In genomic region chr2:173577669-173578557, GRCm38 (mm10) we compare ENCODE assay signal across 8 mouse cellular contexts. TPM values are rescaled to one million over a fixed set of nuclear protein-coding genes. Genes with fewer than 3 reads are reported as not detected.
A peak's percentile ranks its signal among the peaks of the same experiment; 100 is the strongest.
DNase-seq lines count a peak whose midpoint lies in the region; ATAC-seq and TF ChIP-seq lines count a peak whose summit lies in the region.

Ankrd60 (minus strand) TSS chr2:173578365.

- peaks cover 35% of the 10 kb centered on the region for H3K27me3 ChIP-seq in heart, embryonic 15.5 days
- H3K27me3 ChIP-seq in liver, embryonic 16.5 days (ENCODE audit: control insufficient read depth, insufficient read depth, low read depth, low read length): peaks cover 47% of the 10 kb centered on the region
- peaks cover 5% of the 10 kb centered on the region; the same call in 1 of the 2 replicates for H3K27me3 ChIP-seq in cerebellum, adult 2 months (ENCODE audit: control insufficient read depth, insufficient read depth, low read length)

- H3K9me3 ChIP-seq in heart, embryonic 15.5 days (replicated peaks): no peaks in the 10 kb centered on the region
- H3K9me3 ChIP-seq in liver, embryonic 16.5 days (replicated peaks; ENCODE audit: control insufficient read depth, low read length): no peaks in the 10 kb centered on the region

- intact Hi-C loops in heart, postnatal 25 days (cut with DNase I): no loop called here
- intact Hi-C loops in heart, postnatal 14 days (cut with DNase I): no loop called here

- TF ChIP-seq CTCF in cerebellum, adult 2 months (IDR thresholded peaks at IDR 0.05; ENCODE audit: borderline replicate concordance, insufficient read depth, low read depth, low read length): no peak

- no peak for TF ChIP-seq POLR2A in cerebellum, adult 2 months (IDR thresholded peaks at IDR 0.05; ENCODE audit: borderline replicate concordance, insufficient read depth, low read length)

- no peak for DNase-seq in heart, postnatal 25 days (ENCODE audit: low spot score)
- peak; percentile 28 for DNase-seq in adrenal gland, postnatal 25 days
- DNase-seq in heart, postnatal 14 days: peak; percentile 25 to 30
- DNase-seq in retina, postnatal 1 day: peak; percentile 58
- no peak for DNase-seq in cerebellum, adult 2 months
- no peak for DNase-seq in urinary bladder, postnatal 4 days (ENCODE audit: low spot score in 2 of 2)

- H3K4me1 ChIP-seq in heart, embryonic 15.5 days (replicated peaks): peaks cover 7% of the 10 kb centered on the region
- H3K4me1 ChIP-seq in liver, embryonic 16.5 days (ENCODE audit: control insufficient read depth, low read depth, low read length): peaks cover 10% of the 10 kb centered on the region
- no peaks in the 10 kb centered on the region for H3K4me1 ChIP-seq in cerebellum, adult 2 months (ENCODE audit: control insufficient read depth, insufficient read depth, low read length)

- no peak within 1 kb of the TSS for H3K27ac ChIP-seq in heart, embryonic 15.5 days
- H3K27ac ChIP-seq in liver, embryonic 16.5 days (ENCODE audit: low read length): no peak within 1 kb of the TSS
- no peak within 1 kb of the TSS for H3K27ac ChIP-seq in cerebellum, adult 2 months (ENCODE audit: insufficient read depth, low read length)

- H3K9ac ChIP-seq in heart, embryonic 15.5 days: peak within 1 kb of the TSS; percentile 37
- H3K9ac ChIP-seq in liver, embryonic 16.5 days (ENCODE audit: low read depth, low read length): no peak within 1 kb of the TSS

- H3K36me3 ChIP-seq in heart, embryonic 15.5 days: no peaks in the 10 kb centered on the region
- H3K36me3 ChIP-seq in liver, embryonic 16.5 days (ENCODE audit: control insufficient read depth, insufficient read depth): no peaks in the 10 kb centered on the region

- H3K4me2 ChIP-seq in heart, embryonic 15.5 days: peak within 1 kb of the TSS; percentile 83
- peak within 1 kb of the TSS; percentile 51 for H3K4me2 ChIP-seq in liver, embryonic 16.5 days (ENCODE audit: low read depth, low read length)

- ATAC-seq in heart, embryonic 15.5 days (replicated peaks; ENCODE audit: insufficient number of reproducible peaks, insufficient read depth, low FRiP score, low read depth): peak; percentile 44; the same call in 1 of the 2 replicates
- ATAC-seq in liver, embryonic 16.5 days (ENCODE audit: low read depth): no peak

- H3K4me3 ChIP-seq in heart, embryonic 15.5 days: peak within 1 kb of the TSS; percentile 48
- peak within 1 kb of the TSS; percentile 26 for H3K4me3 ChIP-seq in liver, embryonic 16.5 days (ENCODE audit: low read depth, low read length)
- no peak within 1 kb of the TSS for H3K4me3 ChIP-seq in cerebellum, adult 2 months (replicated peaks; ENCODE audit: insufficient read depth, low read depth, low read length)

- WGBS in heart, embryonic 15.5 days: 10% methylated on average over 53 of the region's 58 CpGs
- WGBS in liver, embryonic 16.5 days (ENCODE audit: insufficient replicate concordance): 13% methylated on average over 35 of the region's 58 CpGs
- WGBS in cerebellum, adult 2 months: 10% methylated on average over 52 of the region's 58 CpGs

RNA-seq across cellular contexts. Expression of gene Ankrd60, which starts in this region (rescaled TPM):
- not detected in 2 replicates for polyA plus RNA-seq in heart, embryonic 15.5 days (2015; fragmentation: Nextera tagmentation; extraction: Ambion mirVana)
- not detected for total RNA-seq in heart, postnatal 25 days (2021)
- total RNA-seq in adrenal gland, postnatal 25 days (2021): not detected in 2 replicates
- not detected for total RNA-seq in heart, postnatal 14 days (2021)
- not detected in 2 replicates for polyA plus RNA-seq in liver, embryonic 16.5 days (2015; fragmentation: Nextera tagmentation; extraction: Ambion mirVana)
- polyA plus RNA-seq in cerebellum, adult 2 months (2012; rRNA removed): not detected in 2 replicates

Comparison
In these comparisons a context has a peak if more than half of its experiments do, and no peak if none do; other contexts are left out.
1. Peak in ATAC-seq, H3K4me3 ChIP-seq, H3K9ac ChIP-seq and H3K4me2 ChIP-seq in heart, embryonic 15.5 days; RNA of the gene not detected or under 1 TPM.
2. Peak in DNase-seq in adrenal gland, postnatal 25 days; RNA of the gene not detected or under 1 TPM.
3. Peak in DNase-seq in heart, postnatal 14 days; RNA of the gene not detected or under 1 TPM.